Mouse (Mus musculus): ENCODE data around the gene Sgcd.
A peak's percentile ranks its signal among the peaks of the same experiment; 100 is the strongest.

Gene Sgcd

GRCm38 (mm10) chr11:47988697-47989533 lies at the start of gene Sgcd:
Gene Sgcd, minus strand, starts transcription at chr11:47988969.
- peak; percentile 16 to 56 for DNase-seq (ENCODE audit: low spot score in 2 of 2)

GRCm38 (mm10) chr11:48038051-48038450 lies 49.3 kb upstream of the Sgcd start:
- DNase-seq (ENCODE audit: low spot score in 2 of 2) = no peak

GRCm38 (mm10) chr11:48012836-48013235 lies 24.1 kb upstream of the Sgcd start:
- DNase-seq (ENCODE audit: low spot score in 2 of 2) = no peak

- peak; percentile 10 to 49 for DNase-seq (ENCODE audit: low spot score in 2 of 2)
Measured at GRCm38 (mm10) chr11:47988333-47988696, 454 bp downstream of the Sgcd start.

- peak in 1 of 2 experiments; percentile 11 for DNase-seq (ENCODE audit: low spot score in 2 of 2)
Measured at GRCm38 (mm10) chr11:47987893-47988267, 889 bp downstream of the Sgcd start.

GRCm38 (mm10) chr11:47987251-47987892 lies 1.4 kb downstream of the Sgcd start:
- DNase-seq (ENCODE audit: low spot score in 2 of 2) = peak; percentile 17 to 22

- no peak for DNase-seq (ENCODE audit: low spot score in 2 of 2)
Measured at GRCm38 (mm10) chr11:47982152-47982551, 6.6 kb downstream of the Sgcd start.

GRCm38 (mm10) chr11:47981108-47981507 lies 7.7 kb downstream of the Sgcd start:
- DNase-seq (ENCODE audit: low spot score in 2 of 2) = no peak

GRCm38 (mm10) chr11:47953291-47953690 lies 35.5 kb downstream of the Sgcd start:
- no peak for DNase-seq (ENCODE audit: low spot score in 2 of 2)

GRCm38 (mm10) chr11:47952366-47952765 lies 36.4 kb downstream of the Sgcd start:
- DNase-seq (ENCODE audit: low spot score in 2 of 2) = no peak

- DNase-seq (ENCODE audit: low spot score in 2 of 2) = no peak
Measured at GRCm38 (mm10) chr11:47939795-47940194, 49.0 kb downstream of the Sgcd start.

GRCm38 (mm10) chr11:47917616-47918015 lies 71.2 kb downstream of the Sgcd start:
- no peak for DNase-seq (ENCODE audit: low spot score in 2 of 2)

- DNase-seq (ENCODE audit: low spot score in 2 of 2) = no peak
Measured at GRCm38 (mm10) chr11:47891617-47892172, 97.1 kb downstream of the Sgcd start.

- peak in 1 of 2 experiments; percentile 13 for DNase-seq (ENCODE audit: low spot score in 2 of 2)
Measured at GRCm38 (mm10) chr11:47890315-47890714, 98.5 kb downstream of the Sgcd start.

GRCm38 (mm10) chr11:47885310-47885709 lies 103.5 kb downstream of the Sgcd start:
- peak; percentile 12 to 25 for DNase-seq (ENCODE audit: low spot score in 2 of 2)

- no peak for DNase-seq (ENCODE audit: low spot score in 2 of 2)
Measured at GRCm38 (mm10) chr11:47883545-47883944, 105.2 kb downstream of the Sgcd start.

GRCm38 (mm10) chr11:47876633-47877170 lies 112.1 kb downstream of the Sgcd start:
- no peak for DNase-seq (ENCODE audit: low spot score in 2 of 2)

GRCm38 (mm10) chr11:47845894-47846293 lies 142.9 kb downstream of the Sgcd start:
- DNase-seq (ENCODE audit: low spot score in 2 of 2) = no peak

- no peak for DNase-seq (ENCODE audit: low spot score in 2 of 2)
Measured at GRCm38 (mm10) chr11:47833283-47833682, 155.5 kb downstream of the Sgcd start.

GRCm38 (mm10) chr11:47810307-47810706 lies 178.5 kb downstream of the Sgcd start:
- no peak for DNase-seq (ENCODE audit: low spot score in 2 of 2)

GRCm38 (mm10) chr11:47804101-47804715 lies 184.6 kb downstream of the Sgcd start:
- DNase-seq (ENCODE audit: low spot score in 2 of 2) = peak in 1 of 2 experiments; percentile 12

- DNase-seq (ENCODE audit: low spot score in 2 of 2) = no peak
Measured at GRCm38 (mm10) chr11:47777916-47778226, 210.9 kb downstream of the Sgcd start.
